Mouse (Mus musculus) heart, adult 11 months (tissue): ENCODE data around the gene Pex12.
"Not testable (repeated sequence)": the region's sequence is repeated elsewhere in the genome, so short reads cannot be mapped to it uniquely, and the experiment has no call there.

Source experiments
- DNase-seq: peaks from one replicate; pipeline ENCODE4 v3.0.0; 2022

The Pex12 gene

DNA sequence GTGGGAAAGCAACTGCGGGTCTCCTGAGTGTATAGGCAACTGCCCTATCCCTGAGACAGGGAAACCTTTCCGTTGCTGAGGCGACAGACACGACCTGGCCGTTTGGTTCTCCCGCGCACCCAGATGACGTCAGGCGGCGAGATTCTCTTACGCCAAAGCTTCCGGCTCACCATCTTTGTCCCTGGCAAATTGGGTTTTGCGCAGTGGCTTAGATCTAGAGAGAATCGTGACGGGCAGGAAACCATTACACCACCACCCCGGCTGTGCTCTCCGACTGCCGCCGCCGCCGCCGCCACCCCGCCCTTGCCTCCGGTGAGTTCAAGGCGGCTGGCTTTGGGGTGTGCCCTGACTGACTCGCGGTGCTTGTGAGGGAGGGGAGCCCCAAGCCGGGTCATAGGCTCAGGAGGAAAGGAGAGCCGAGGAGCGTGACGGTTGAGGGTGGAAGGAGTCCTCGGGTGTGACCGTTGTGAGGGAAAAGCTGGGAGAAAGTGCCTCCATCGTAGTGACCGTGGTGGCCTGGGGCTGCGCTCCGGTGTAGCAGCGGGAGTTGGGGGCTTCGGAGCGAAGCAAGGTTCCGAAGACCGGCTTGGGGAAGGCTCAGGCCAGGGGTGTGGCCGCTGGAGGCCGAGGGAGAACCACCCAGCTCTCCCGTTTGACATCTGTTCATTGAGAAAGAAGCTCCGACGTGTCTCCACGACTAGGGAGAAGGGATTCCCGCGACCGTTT, at the start of gene Pex12:
TSS of gene Pex12 (minus strand) at position 61 of the 726 bp plus-strand sequence.
- peak; percentile 99 for DNase-seq

- DNase-seq, result no peak
Observed at GRCm38 (mm10) chr11:83341716-83342245, 39.4 kb upstream of the Pex12 start.

GRCm38 (mm10) chr11:83339705-83340104, 37.3 kb upstream of the Pex12 start:
- no peak for DNase-seq

- DNase-seq, result no peak
Observed at GRCm38 (mm10) chr11:83335826-83336225, 33.4 kb upstream of the Pex12 start.

GRCm38 (mm10) chr11:83327427-83327826, 25.0 kb upstream of the Pex12 start:
- no peak for DNase-seq

- DNase-seq, result not testable (repeated sequence)
Observed at GRCm38 (mm10) chr11:83326692-83327091, 24.3 kb upstream of the Pex12 start.

DNA sequence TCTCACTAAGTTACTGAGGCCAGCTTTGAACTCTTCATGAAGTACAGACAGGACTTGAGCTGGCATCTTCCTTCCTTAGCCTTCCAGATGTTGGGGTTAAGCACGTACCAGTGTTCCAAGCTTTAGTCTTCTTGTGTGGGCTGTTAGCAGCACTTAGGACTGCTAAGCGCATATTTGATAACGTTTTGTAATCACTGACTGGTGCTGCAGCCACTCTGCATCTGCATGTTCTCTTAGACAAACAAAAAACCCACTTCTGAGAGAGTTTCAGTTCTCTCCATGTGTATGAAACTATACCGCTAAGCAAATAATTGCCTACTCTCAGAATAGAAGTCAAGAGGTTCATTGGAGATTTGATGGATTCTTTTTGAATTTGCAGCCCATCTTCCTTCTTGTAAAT, 16.7 kb upstream of the Pex12 start:
- DNase-seq, result no peak

DNA sequence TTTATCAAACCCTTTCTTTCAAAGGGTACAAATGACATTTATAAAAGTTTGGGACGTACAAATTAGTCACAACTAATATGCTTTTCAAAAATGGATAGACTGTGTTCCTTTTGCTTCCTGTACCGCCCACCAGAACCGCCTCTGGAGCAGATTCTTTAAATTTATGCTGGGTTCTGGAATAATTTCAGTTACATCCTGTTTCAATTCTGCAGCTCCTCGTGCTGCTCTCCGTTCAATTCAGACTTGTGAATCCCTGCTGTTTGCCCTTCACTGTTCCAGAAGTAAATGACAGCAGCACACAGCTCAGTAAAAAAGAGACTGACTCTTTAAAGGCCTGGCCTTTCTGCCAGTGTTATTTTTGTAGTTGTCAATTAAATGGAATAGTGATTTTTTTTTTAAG, 10.1 kb upstream of the Pex12 start:
- peak; percentile 10 for DNase-seq

GRCm38 (mm10) chr11:83306700-83307253, 4.4 kb upstream of the Pex12 start:
- no peak for DNase-seq

DNA sequence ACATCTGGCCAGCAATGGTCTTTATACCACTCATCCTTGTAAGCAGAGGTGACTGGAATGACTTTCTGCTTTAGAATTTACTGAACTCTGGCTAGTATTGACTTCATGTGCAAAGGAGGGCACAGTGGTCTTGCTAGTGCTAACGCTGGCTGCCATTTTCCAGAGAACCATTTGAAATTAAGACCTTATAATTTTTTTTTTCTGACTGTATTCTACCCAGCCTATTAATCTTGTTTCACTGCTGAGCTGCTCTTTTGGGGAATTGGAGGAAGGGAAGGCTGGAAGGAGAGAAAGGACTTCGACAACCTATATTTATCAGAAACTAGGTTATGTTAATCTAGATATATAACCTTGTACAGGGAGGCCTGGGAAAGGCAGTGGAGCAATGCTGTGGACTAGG, 2.1 kb upstream of the Pex12 start:
- no peak for DNase-seq

DNA sequence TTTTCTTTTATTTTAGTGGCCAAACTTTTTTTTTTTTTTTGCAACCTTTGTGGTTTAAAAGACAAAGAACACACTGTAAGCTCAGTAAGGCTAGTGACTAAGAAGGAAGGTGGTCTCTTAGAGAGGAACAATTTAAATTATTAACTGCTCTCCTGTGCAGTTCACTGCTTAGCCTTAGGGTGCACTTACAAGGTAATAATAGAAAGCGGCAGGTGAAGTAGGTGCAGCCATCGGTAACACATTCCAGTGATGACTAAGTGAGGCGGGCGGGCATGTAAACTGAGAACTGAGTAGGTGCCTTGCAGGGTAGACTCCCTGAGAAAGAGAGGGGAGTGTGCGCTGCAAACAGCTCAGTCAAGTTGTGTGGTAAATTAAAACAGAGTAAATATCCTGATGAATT, 1.4 kb upstream of the Pex12 start:
- no peak for DNase-seq

GRCm38 (mm10) chr11:83302124-83302523, 262 bp downstream of the Pex12 start:
- DNase-seq, result no peak

GRCm38 (mm10) chr11:83301431-83301831, 955 bp downstream of the Pex12 start:
- peak; percentile 82 for DNase-seq

GRCm38 (mm10) chr11:83299724-83300123, 2.7 kb downstream of the Pex12 start:
- DNase-seq, result peak; percentile 79

GRCm38 (mm10) chr11:83298225-83299195, 3.9 kb downstream of the Pex12 start, which contains the start of gene Ap2b1:
Ap2b1 (plus strand) TSS chr11:83299024.
- peak; percentile 99 for DNase-seq

GRCm38 (mm10) chr11:83297816-83298215, 4.6 kb downstream of the Pex12 start:
- peak; percentile 64 for DNase-seq

GRCm38 (mm10) chr11:83294133-83294532, 8.3 kb downstream of the Pex12 start:
- DNase-seq, result no peak

- no peak for DNase-seq
Observed at GRCm38 (mm10) chr11:83293182-83293581, 9.2 kb downstream of the Pex12 start.

DNA sequence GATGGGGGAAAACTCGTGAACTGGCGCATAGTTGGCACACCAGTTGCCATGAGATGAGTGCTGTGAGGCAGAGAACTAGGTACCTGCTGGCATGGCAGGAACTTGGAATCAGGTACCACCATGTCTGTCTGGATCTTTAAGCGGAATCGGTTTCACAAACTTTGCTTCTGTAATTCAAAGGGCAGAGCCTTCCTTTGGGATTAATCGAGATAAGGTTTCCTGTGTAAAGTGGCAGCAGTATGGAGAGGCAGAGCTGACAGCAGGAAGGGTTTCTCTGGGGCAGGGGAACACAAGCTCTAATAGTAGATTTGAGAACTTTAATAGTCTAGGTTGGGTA, 10.2 kb downstream of the Pex12 start:
- DNase-seq, result no peak

GRCm38 (mm10) chr11:83291375-83292250, 10.8 kb downstream of the Pex12 start:
- DNase-seq, result peak; percentile 100

- DNase-seq, result peak; percentile 6
Observed at GRCm38 (mm10) chr11:83289633-83290032, 12.8 kb downstream of the Pex12 start.

DNA sequence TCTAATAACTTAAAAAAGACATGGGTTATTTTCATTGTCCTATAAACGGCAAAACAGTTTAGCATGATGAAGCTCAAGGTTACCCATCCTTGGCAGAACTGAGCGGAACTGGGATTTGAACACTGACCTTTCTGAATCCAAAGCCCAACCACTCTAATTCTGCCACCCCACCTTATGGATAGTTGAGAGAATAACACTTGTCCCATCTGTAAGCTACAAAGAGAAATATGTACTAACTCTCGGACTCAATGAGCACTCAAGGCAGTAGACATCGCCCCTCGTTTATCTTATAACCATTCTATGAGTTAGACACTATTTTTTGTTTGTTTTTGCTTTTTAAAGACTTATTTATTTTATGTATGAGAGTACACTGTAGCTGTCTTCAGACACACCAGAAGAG, 13.3 kb downstream of the Pex12 start:
- DNase-seq, result peak; percentile 29
